Comparison of ENCODE assay signal across 9 mouse cellular contexts in the genomic region with DNA sequence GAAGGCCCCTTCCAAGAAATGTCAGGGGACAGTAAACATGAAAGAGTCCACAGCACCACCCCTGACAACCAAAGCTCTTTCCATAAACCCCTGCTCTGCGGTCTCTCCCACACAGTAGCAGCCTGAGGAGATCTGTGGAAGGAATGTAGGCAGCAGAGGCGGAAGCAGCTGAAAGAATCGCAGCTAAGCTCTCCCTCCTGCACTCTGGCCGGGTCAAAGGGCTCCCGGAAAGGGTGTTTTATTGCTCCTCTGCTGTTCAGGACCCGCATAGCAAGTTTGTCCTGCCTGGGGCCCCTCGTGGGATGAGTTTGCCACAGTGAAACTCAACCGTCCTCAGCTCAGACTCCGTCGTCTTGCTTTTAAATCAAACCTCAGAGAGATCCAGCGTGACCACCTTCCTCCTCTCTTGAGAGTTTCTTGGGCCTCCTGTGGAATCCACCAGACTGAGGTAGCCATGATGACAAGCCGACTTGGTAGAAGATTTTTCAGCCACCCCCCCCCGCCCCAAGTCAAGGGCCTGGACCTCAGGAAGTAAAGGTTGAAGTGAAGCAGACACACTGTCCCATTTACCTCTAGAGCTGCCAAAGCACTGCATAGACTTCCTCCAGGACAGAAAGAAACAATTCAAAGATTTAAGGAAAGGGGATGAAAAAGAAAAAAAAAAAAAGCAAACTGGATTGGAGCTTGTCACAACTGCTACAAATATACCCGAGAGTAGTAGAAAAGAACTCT.
DNase-seq lines count a peak whose midpoint lies in the region; ATAC-seq and TF ChIP-seq lines count a peak whose summit lies in the region.
"Had no signal": no experiment of that assay in that cellular context is flagged by ENCODE, and none has a peak within 500 bp of the region (broad histone marks: within the 10 kb centered on the region; RNA-seq: fewer than 3 reads in every experiment).

No protein-coding gene starts in this region.

- H3K9me3 ChIP-seq in liver, embryonic 13.5 days (replicated peaks): no peaks in the 10 kb centered on the region
- no peaks in the 10 kb centered on the region for H3K9me3 ChIP-seq in liver, postnatal 0 days (ENCODE audit: low read length)
- no peaks in the 10 kb centered on the region for H3K9me3 ChIP-seq in embryonic facial prominence, embryonic 10.5 days
- no peaks in the 10 kb centered on the region for H3K9me3 ChIP-seq in intestine, embryonic 14.5 days (ENCODE audit: control insufficient read depth, low read length)
- H3K9me3 ChIP-seq: midbrain, embryonic 13.5 days had no signal

- no peaks in the 10 kb centered on the region for H3K27me3 ChIP-seq in liver, embryonic 13.5 days
- H3K27me3 ChIP-seq in liver, postnatal 0 days (ENCODE audit: insufficient read depth, low read length): no peaks in the 10 kb centered on the region
- H3K27me3 ChIP-seq in embryonic facial prominence, embryonic 10.5 days (replicated peaks; ENCODE audit: low read depth, poor library complexity, severe bottlenecking): no peaks in the 10 kb centered on the region
- H3K27me3 ChIP-seq in intestine, embryonic 14.5 days (replicated peaks; ENCODE audit: control insufficient read depth, insufficient read depth, low read length): no peaks in the 10 kb centered on the region
- H3K27me3 ChIP-seq: midbrain, embryonic 13.5 days had no signal

- 40% methylated on average over 14 of the region's 14 CpGs for WGBS in liver, embryonic 13.5 days (ENCODE audit: insufficient replicate concordance)
- 48% methylated on average over 14 of the region's 14 CpGs for WGBS in liver, postnatal 0 days (ENCODE audit: insufficient replicate concordance)
- WGBS in embryonic facial prominence, embryonic 10.5 days: 15% methylated on average over 14 of the region's 14 CpGs
- 14% methylated on average over 14 of the region's 14 CpGs for WGBS in intestine, embryonic 14.5 days

- H3K4me2 ChIP-seq in liver, embryonic 13.5 days: no peak overlapping the region
- no peak overlapping the region for H3K4me2 ChIP-seq in liver, postnatal 0 days (ENCODE audit: low read depth, low read length)
- peak overlapping the region; percentile 14 for H3K4me2 ChIP-seq in intestine, embryonic 14.5 days (ENCODE audit: low read length)
- H3K4me2 ChIP-seq: midbrain, embryonic 13.5 days had no signal

- H3K27ac ChIP-seq in liver, embryonic 13.5 days: peak overlapping the region; percentile 24; the same call in 1 of the 2 replicates
- H3K27ac ChIP-seq in liver, postnatal 0 days (ENCODE audit: low read depth): no peak overlapping the region
- peak overlapping the region; percentile 60 for H3K27ac ChIP-seq in embryonic facial prominence, embryonic 10.5 days (replicated peaks)
- H3K27ac ChIP-seq in intestine, embryonic 14.5 days (ENCODE audit: low read depth): peak overlapping the region; percentile 80
- H3K27ac ChIP-seq: midbrain, embryonic 13.5 days had no signal

- H3K4me3 ChIP-seq in liver, embryonic 13.5 days (replicated peaks): no peak overlapping the region
- H3K4me3 ChIP-seq in liver, postnatal 0 days (ENCODE audit: low read depth, low read length): no peak overlapping the region
- H3K4me3 ChIP-seq in embryonic facial prominence, embryonic 10.5 days: peak overlapping the region; percentile 34; the same call in 1 of the 2 replicates
- no peak overlapping the region for H3K4me3 ChIP-seq in intestine, embryonic 14.5 days (ENCODE audit: low read depth, low read length)
- H3K4me3 ChIP-seq: midbrain, embryonic 13.5 days had no signal

- TF ChIP-seq EP300 in liver, postnatal 0 days (IDR thresholded peaks at IDR 0.05; ENCODE audit: low read depth): no peak

- DNase-seq in liver, embryonic 13.5 days: no peak
- DNase-seq in liver, postnatal 0 days: no peak
- DNase-seq in embryonic facial prominence, embryonic 10.5 days (ENCODE audit: low spot score): peak; percentile 63
- DNase-seq in intestine, embryonic 14.5 days (ENCODE audit: low spot score): peak; percentile 79
- peak; percentile 24 to 53 for DNase-seq in lung, postnatal 4 days
- DNase-seq in c-Kit-positive CD71-positive TER-119-positive erythroid progenitor cells, embryonic 14.5 days (ENCODE audit: low spot score): no peak
- no peak for DNase-seq in thymus, postnatal 4 days
- DNase-seq in frontal cortex, postnatal 36 days (ENCODE audit: low spot score in 2 of 2): no peak

- H3K9ac ChIP-seq in liver, embryonic 13.5 days: no peak overlapping the region
- no peak overlapping the region for H3K9ac ChIP-seq in liver, postnatal 0 days (replicated peaks)
- no peak overlapping the region for H3K9ac ChIP-seq in intestine, embryonic 14.5 days (ENCODE audit: low read length)
- H3K9ac ChIP-seq: midbrain, embryonic 13.5 days had no signal

- no peaks in the 10 kb centered on the region for H3K36me3 ChIP-seq in liver, embryonic 13.5 days
- no peaks in the 10 kb centered on the region for H3K36me3 ChIP-seq in liver, postnatal 0 days (replicated peaks; ENCODE audit: insufficient read depth, low read length)
- no peaks in the 10 kb centered on the region for H3K36me3 ChIP-seq in embryonic facial prominence, embryonic 10.5 days (replicated peaks)
- no peaks in the 10 kb centered on the region for H3K36me3 ChIP-seq in intestine, embryonic 14.5 days (ENCODE audit: control insufficient read depth, insufficient read depth, low read length)
- H3K36me3 ChIP-seq: midbrain, embryonic 13.5 days had no signal

- no peak for TF ChIP-seq CTCF in liver, postnatal 0 days (IDR thresholded peaks at IDR 0.05; ENCODE audit: low read depth)

- peaks cover 21% of the 10 kb centered on the region for H3K4me1 ChIP-seq in liver, embryonic 13.5 days (replicated peaks)
- H3K4me1 ChIP-seq in liver, postnatal 0 days (ENCODE audit: insufficient read depth): peaks cover 21% of the 10 kb centered on the region
- H3K4me1 ChIP-seq in embryonic facial prominence, embryonic 10.5 days: peaks cover 73% of the 10 kb centered on the region
- peaks cover 57% of the 10 kb centered on the region for H3K4me1 ChIP-seq in intestine, embryonic 14.5 days (replicated peaks; ENCODE audit: control insufficient read depth, insufficient read depth, low read length)

- no peak for ATAC-seq in liver, embryonic 13.5 days (ENCODE audit: low read depth)
- ATAC-seq in liver, postnatal 0 days: no peak
- peak; percentile 74; the same call in 1 of the 2 replicates for ATAC-seq in intestine, embryonic 14.5 days (replicated peaks; ENCODE audit: low FRiP score, low TSS enrichment, low read depth)
- ATAC-seq: midbrain, embryonic 13.5 days had no signal

Comparison
In these comparisons a context has a peak if more than half of its experiments do, and no peak if none do; other contexts are left out.
1. DNase-seq: peak in embryonic facial prominence, embryonic 10.5 days (single experiment), intestine, embryonic 14.5 days (single experiment) and lung, postnatal 4 days (2 of 2); none in liver, embryonic 13.5 days (single experiment), liver, postnatal 0 days (single experiment), c-Kit-positive CD71-positive TER-119-positive erythroid progenitor cells, embryonic 14.5 days (single experiment), thymus, postnatal 4 days (single experiment) and frontal cortex, postnatal 36 days (0 of 2).